Mouse (Mus musculus): ENCODE measurements around the gene Gm21969. TPM values are rescaled to one million over a fixed set of nuclear protein-coding genes. Genes with fewer than 3 reads are reported as not detected.
A peak's percentile ranks its signal among the peaks of the same experiment; 100 is the strongest.

Gene Gm21969
- polyA plus RNA-seq, 1 experiment from 2014 or later, result not detected

- no peak overlapping the region for H3K9ac ChIP-seq
- H3K36me3 ChIP-seq, result no peaks in the 10 kb centered on the region
- no peak for ATAC-seq (ENCODE audit: low FRiP score)
- H3K9me3 ChIP-seq, result no peaks in the 10 kb centered on the region
- no peak overlapping the region; the same call in 1 of the 2 replicates for H3K4me3 ChIP-seq
- no peaks in the 10 kb centered on the region for H3K27me3 ChIP-seq
- H3K27ac ChIP-seq, result no peak overlapping the region
- 83% methylated on average over 10 of the region's 10 CpGs for WGBS
- H3K4me2 ChIP-seq, result peak overlapping the region; percentile 87; the same call in 1 of the 2 replicates
- H3K4me1 ChIP-seq (replicated peaks), result peaks cover 28% of the 10 kb centered on the region
Observed at GRCm38 (mm10) chr4:139624706-139625105, 21.7 kb downstream of the Gm21969 start.

GRCm38 (mm10) chr4:139627361-139627760, 24.4 kb downstream of the Gm21969 start:
- no peaks in the 10 kb centered on the region for H3K36me3 ChIP-seq
- H3K4me2 ChIP-seq, result no peak overlapping the region
- no peak overlapping the region for H3K27ac ChIP-seq
- ATAC-seq (ENCODE audit: low FRiP score), result no peak
- H3K9me3 ChIP-seq, result no peaks in the 10 kb centered on the region
- no peaks in the 10 kb centered on the region for H3K27me3 ChIP-seq
- peaks cover 30% of the 10 kb centered on the region for H3K4me1 ChIP-seq (replicated peaks)
- H3K9ac ChIP-seq, result no peak overlapping the region
- no peak overlapping the region for H3K4me3 ChIP-seq
- 93% methylated on average over 11 of the region's 11 CpGs for WGBS

DNA sequence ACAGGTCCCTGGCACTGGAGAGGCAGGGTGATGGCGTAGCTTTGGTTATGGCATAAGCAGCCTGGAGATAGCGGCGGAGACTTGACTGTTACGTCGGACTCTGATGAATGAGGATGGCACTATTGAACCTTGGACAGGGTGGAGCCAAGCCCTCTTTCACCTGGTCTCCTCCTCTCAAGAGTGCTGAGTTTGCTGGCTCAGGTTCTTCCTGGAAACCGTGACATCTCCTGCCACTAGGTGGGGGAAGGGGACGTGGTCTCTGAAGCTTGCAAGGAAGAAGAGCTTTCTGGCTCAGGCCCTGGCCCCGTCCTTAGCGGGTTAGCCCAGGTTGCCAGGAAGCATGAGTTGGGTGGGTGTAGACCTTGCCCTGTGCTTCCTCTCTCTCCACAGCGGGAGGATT, 27.2 kb downstream of the Gm21969 start:
- H3K9ac ChIP-seq, result no peak overlapping the region
- WGBS, result 78% methylated on average over 10 of the region's 10 CpGs
- no peaks in the 10 kb centered on the region for H3K27me3 ChIP-seq
- no peak overlapping the region for H3K4me2 ChIP-seq
- H3K4me1 ChIP-seq (replicated peaks), result peaks cover 10% of the 10 kb centered on the region
- 0 out of 2 replicates have a peak, but pooled peaks cover under 1% of the 10 kb centered on the region for H3K36me3 ChIP-seq
- H3K4me3 ChIP-seq, result no peak overlapping the region
- H3K9me3 ChIP-seq, result no peaks in the 10 kb centered on the region
- H3K27ac ChIP-seq, result no peak overlapping the region
- ATAC-seq (ENCODE audit: low FRiP score), result no peak

DNA sequence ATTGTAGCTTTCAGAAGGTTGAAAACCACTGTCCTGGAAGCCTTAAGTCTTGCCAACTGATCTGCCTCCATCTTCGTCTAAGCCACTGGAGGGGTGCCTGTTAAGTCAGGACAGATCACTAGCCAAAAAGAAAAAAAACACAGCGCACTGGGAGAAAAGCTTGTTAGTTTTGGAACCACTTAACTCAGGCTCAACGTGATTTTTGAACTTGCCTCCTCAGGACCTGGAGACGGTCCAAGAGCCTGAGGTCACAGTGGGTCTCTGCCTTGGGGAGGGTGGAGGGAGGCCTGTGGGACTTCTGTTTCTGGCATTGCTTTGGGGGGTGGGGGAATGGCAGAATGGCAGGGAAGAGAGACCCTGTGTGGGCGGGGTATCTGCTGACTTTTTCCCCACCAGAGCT, 28.2 kb downstream of the Gm21969 start:
- Histone ChIP-seq H3K9me3 (no peaks in the 10 kb centered on the region), H3K4me1 (replicated peaks) (peaks cover 15% of the 10 kb centered on the region), H3K36me3 (0 out of 2 replicates have a peak, but pooled peaks cover 8% of the 10 kb centered on the region), H3K4me3 (no peak overlapping the region), H3K27me3 (no peaks in the 10 kb centered on the region), H3K9ac (no peak overlapping the region), H3K27ac (no peak overlapping the region), H3K4me2 (no peak overlapping the region)
- 67% methylated on average over 5 of the region's 5 CpGs for WGBS
- no peak for ATAC-seq (ENCODE audit: low FRiP score)

- Histone ChIP-seq H3K9ac (no peak overlapping the region), H3K36me3 (0 out of 2 replicates have a peak, but pooled peaks cover 8% of the 10 kb centered on the region), H3K4me3 (no peak overlapping the region), H3K27ac (no peak overlapping the region), H3K4me2 (no peak overlapping the region), H3K4me1 (replicated peaks) (peaks cover 16% of the 10 kb centered on the region), H3K9me3 (no peaks in the 10 kb centered on the region), H3K27me3 (0 out of 2 replicates have a peak, but pooled peaks cover under 1% of the 10 kb centered on the region)
- 86% methylated on average over 7 of the region's 7 CpGs for WGBS
- no peak for ATAC-seq (ENCODE audit: low FRiP score)
Observed at GRCm38 (mm10) chr4:139631569-139632253, 28.7 kb downstream of the Gm21969 start.

GRCm38 (mm10) chr4:139632254-139632580, 29.2 kb downstream of the Gm21969 start:
- H3K9ac ChIP-seq, result no peak overlapping the region
- no peaks in the 10 kb centered on the region for H3K9me3 ChIP-seq
- H3K4me2 ChIP-seq, result no peak overlapping the region
- WGBS, result 84% methylated on average over 10 of the region's 10 CpGs
- 0 out of 2 replicates have a peak, but pooled peaks cover 4% of the 10 kb centered on the region for H3K27me3 ChIP-seq
- H3K27ac ChIP-seq, result no peak overlapping the region
- no peak overlapping the region for H3K4me3 ChIP-seq
- peaks cover 16% of the 10 kb centered on the region for H3K4me1 ChIP-seq (replicated peaks)
- peaks cover 12% of the 10 kb centered on the region for H3K36me3 ChIP-seq
- no peak for ATAC-seq (ENCODE audit: low FRiP score)

- WGBS, result 29% methylated on average over 7 of the region's 7 CpGs
- H3K9me3 ChIP-seq, result no peaks in the 10 kb centered on the region
- H3K27me3 ChIP-seq, result peaks cover 10% of the 10 kb centered on the region
- H3K4me2 ChIP-seq, result no peak overlapping the region
- no peak overlapping the region for H3K27ac ChIP-seq
- peaks cover 21% of the 10 kb centered on the region for H3K36me3 ChIP-seq
- no peak overlapping the region for H3K4me3 ChIP-seq
- ATAC-seq (ENCODE audit: low FRiP score), result no peak
- H3K4me1 ChIP-seq (replicated peaks), result peaks cover 36% of the 10 kb centered on the region
- H3K9ac ChIP-seq, result no peak overlapping the region
Observed at GRCm38 (mm10) chr4:139636373-139636772, 33.4 kb downstream of the Gm21969 start.

DNA sequence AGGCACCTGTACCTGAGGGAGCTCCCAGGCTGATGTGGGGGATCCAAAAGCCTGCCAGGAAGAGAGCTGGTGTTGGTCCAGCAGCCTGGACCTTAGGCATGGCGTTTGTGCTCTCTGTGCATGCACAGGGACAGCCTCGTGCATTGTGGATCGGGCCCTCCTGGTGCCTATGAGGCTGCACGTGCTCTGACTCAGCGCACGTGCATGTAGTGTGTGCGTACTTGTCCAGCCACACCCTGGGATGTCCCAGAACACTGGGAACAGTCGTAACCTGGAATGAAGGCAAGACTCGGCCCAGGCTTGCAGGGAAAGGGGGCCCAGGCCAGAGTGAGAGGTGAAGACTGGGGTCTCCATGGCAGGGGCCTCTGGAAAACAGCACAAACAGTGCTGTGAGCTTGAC, 34.9 kb downstream of the Gm21969 start:
- Histone ChIP-seq H3K9ac (no peak overlapping the region), H3K4me3 (no peak overlapping the region), H3K4me2 (no peak overlapping the region), H3K36me3 (peaks cover 24% of the 10 kb centered on the region), H3K27me3 (peaks cover 25% of the 10 kb centered on the region), H3K27ac (no peak overlapping the region), H3K4me1 (replicated peaks) (peaks cover 45% of the 10 kb centered on the region), H3K9me3 (no peaks in the 10 kb centered on the region)
- ATAC-seq (ENCODE audit: low FRiP score), result no peak
- 90% methylated on average over 9 of the region's 9 CpGs for WGBS

DNA sequence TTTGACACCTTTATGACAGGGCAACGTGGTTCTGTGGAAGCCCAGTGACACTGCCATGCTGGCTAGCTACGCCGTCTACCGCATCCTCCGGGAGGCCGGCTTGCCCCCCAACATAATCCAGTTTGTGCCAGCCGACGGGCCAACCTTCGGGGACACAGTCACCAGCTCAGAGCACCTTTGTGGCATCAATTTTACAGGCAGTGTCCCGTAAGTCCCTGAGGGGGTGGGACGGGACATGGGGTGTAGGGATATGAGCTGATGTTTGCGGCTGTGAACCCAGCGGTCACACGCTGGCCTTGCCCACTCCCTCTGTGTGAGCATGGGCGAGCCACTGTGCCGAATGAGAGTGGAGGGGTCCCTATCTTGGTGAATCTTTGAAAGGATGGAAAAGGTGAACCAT, 35.4 kb downstream of the Gm21969 start:
- Histone ChIP-seq H3K9me3 (no peaks in the 10 kb centered on the region), H3K9ac (no peak overlapping the region), H3K4me2 (no peak overlapping the region), H3K4me1 (replicated peaks) (peaks cover 47% of the 10 kb centered on the region), H3K36me3 (peaks cover 26% of the 10 kb centered on the region), H3K4me3 (no peak overlapping the region), H3K27me3 (peaks cover 30% of the 10 kb centered on the region), H3K27ac (no peak overlapping the region)
- no peak for ATAC-seq (ENCODE audit: low FRiP score)
- WGBS, result 97% methylated on average over 16 of the region's 16 CpGs

- H3K4me1 ChIP-seq (replicated peaks), result peaks cover 49% of the 10 kb centered on the region
- H3K9ac ChIP-seq, result peak overlapping the region; percentile 61
- peak overlapping the region; percentile 40 for H3K27ac ChIP-seq
- peaks cover 32% of the 10 kb centered on the region for H3K36me3 ChIP-seq
- peaks cover 38% of the 10 kb centered on the region for H3K27me3 ChIP-seq
- no peak overlapping the region for H3K4me3 ChIP-seq
- H3K4me2 ChIP-seq, result no peak overlapping the region
- ATAC-seq (ENCODE audit: low FRiP score), result 0 out of 2 replicates have a peak, but pooled peaks have one; percentile 25
- 17% methylated on average over 12 of the region's 12 CpGs for WGBS
- H3K9me3 ChIP-seq, result no peaks in the 10 kb centered on the region
Observed at GRCm38 (mm10) chr4:139639801-139640200, 36.8 kb downstream of the Gm21969 start.

DNA sequence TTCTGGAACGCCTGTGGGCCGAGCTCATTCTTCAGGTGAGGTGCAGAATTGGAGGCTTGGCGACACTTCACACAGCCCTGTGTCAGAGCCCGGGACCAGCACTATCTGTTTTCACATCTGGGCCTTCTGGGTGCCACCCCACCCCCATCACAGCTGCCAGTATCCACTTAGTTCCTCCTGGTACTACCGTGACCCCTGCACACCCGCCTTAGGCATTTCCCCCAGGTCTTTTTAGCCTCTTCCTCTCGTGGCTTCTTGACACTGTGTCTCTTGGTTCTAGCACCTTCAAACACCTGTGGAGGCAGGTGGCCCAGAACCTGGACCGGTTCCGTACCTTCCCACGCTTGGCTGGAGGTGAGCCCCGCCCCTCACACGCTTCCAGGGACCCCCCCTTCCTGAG, 37.3 kb downstream of the Gm21969 start:
- 60% methylated on average over 12 of the region's 12 CpGs for WGBS
- no peak for ATAC-seq (ENCODE audit: low FRiP score)

DNA sequence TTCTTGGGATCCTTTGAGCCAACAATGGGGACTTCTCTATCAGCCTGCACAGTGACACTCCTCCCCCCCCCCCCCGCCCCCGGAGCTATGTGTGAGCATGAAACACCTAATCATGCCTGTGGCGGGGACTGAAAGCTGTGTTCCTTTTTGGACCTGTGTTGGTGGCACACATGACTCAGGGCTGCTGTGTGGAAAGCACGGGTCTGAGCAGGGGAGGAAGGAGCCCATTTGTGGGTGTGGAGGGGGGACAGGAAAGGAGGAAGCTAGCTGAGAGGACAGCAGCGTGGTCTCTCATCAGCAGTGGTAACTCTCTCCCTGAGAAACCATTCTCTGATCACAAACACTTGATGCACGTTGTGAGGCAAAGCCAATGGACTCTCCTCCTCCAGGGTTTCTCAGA, 37.8 kb downstream of the Gm21969 start:
- no peak for ATAC-seq (ENCODE audit: low FRiP score)
- H3K9me3 ChIP-seq, result no peaks in the 10 kb centered on the region
- no peak overlapping the region for H3K27ac ChIP-seq
- H3K9ac ChIP-seq, result no peak overlapping the region
- no peak overlapping the region for H3K4me2 ChIP-seq
- H3K4me3 ChIP-seq, result no peak overlapping the region
- H3K36me3 ChIP-seq, result peaks cover 33% of the 10 kb centered on the region
- peaks cover 38% of the 10 kb centered on the region for H3K27me3 ChIP-seq
- 56% methylated on average over 6 of the region's 6 CpGs for WGBS
- peaks cover 48% of the 10 kb centered on the region for H3K4me1 ChIP-seq (replicated peaks)

More for the DNA sequence above, 37.3 kb downstream of the Gm21969 start:
- Histone ChIP-seq H3K4me2 (no peak overlapping the region), H3K36me3 (peaks cover 35% of the 10 kb centered on the region), H3K9me3 (no peaks in the 10 kb centered on the region), H3K27ac (peak overlapping the region; percentile 40), H3K4me3 (no peak overlapping the region), H3K4me1 (replicated peaks) (peaks cover 49% of the 10 kb centered on the region), H3K9ac (peak overlapping the region; percentile 61; the same call in 1 of the 2 replicates), H3K27me3 (peaks cover 38% of the 10 kb centered on the region)
